Mouse (Mus musculus) yolk sac, embryonic 10.5 days (tissue): ENCODE data around the gene Klhl8.
"Not testable (repeated sequence)": the region's sequence is repeated elsewhere in the genome, so short reads cannot be mapped to it uniquely, and the experiment has no call there.

Experiments used
- DNase-seq: peaks from one replicate; pipeline ENCODE4 v3.0.0-alpha.2; 2017; ENCODE audit warnings: low spot score

The Klhl8 gene

GRCm38 (mm10) chr5:103910748-103911409 is at the start of gene Klhl8:
TSS of gene Klhl8 (minus strand) at chr5:103911259.
- DNase-seq: peak; percentile 84

GRCm38 (mm10) chr5:103954638-103955037 is 43.6 kb upstream of the Klhl8 start:
- no peak for DNase-seq

- DNase-seq: no peak
These were observed 42.4 kb upstream of the Klhl8 start for GRCm38 (mm10) chr5:103953135-103954083.

- not testable (repeated sequence) for DNase-seq
These were observed 39.1 kb upstream of the Klhl8 start for GRCm38 (mm10) chr5:103950138-103950537.

GRCm38 (mm10) chr5:103943183-103943582 is 32.1 kb upstream of the Klhl8 start:
- DNase-seq: no peak

- no peak for DNase-seq
These were observed 28.8 kb upstream of the Klhl8 start for GRCm38 (mm10) chr5:103939856-103940255.

- DNase-seq: no peak
These were observed 28.2 kb upstream of the Klhl8 start for GRCm38 (mm10) chr5:103939350-103939652.

GRCm38 (mm10) chr5:103938547-103939349 is 27.7 kb upstream of the Klhl8 start:
- no peak for DNase-seq

- no peak for DNase-seq
These were observed 26.0 kb upstream of the Klhl8 start for GRCm38 (mm10) chr5:103936906-103937589.

GRCm38 (mm10) chr5:103931924-103932323 is 20.9 kb upstream of the Klhl8 start:
- DNase-seq: not testable (repeated sequence)

GRCm38 (mm10) chr5:103930511-103930910 is 19.5 kb upstream of the Klhl8 start:
- no peak for DNase-seq

- DNase-seq: no peak
These were observed 17.1 kb upstream of the Klhl8 start for GRCm38 (mm10) chr5:103928196-103928550.

- DNase-seq: peak; percentile 65
These were observed 16.6 kb upstream of the Klhl8 start for GRCm38 (mm10) chr5:103927429-103928195.

- no peak for DNase-seq
These were observed 15.3 kb upstream of the Klhl8 start for GRCm38 (mm10) chr5:103926398-103926797.

- DNase-seq: no peak
These were observed 12.7 kb upstream of the Klhl8 start for GRCm38 (mm10) chr5:103923755-103924154.

GRCm38 (mm10) chr5:103923101-103923500 is 12.0 kb upstream of the Klhl8 start:
- no peak for DNase-seq

- DNase-seq: no peak
These were observed 11.4 kb upstream of the Klhl8 start for GRCm38 (mm10) chr5:103922436-103922835.

GRCm38 (mm10) chr5:103919497-103919896 is 8.4 kb upstream of the Klhl8 start:
- no peak for DNase-seq

- no peak for DNase-seq
These were observed 7.2 kb upstream of the Klhl8 start for GRCm38 (mm10) chr5:103918233-103918632.

- DNase-seq: no peak
These were observed 6.4 kb upstream of the Klhl8 start for GRCm38 (mm10) chr5:103917357-103917895.
